Mouse (Mus musculus): ENCODE results near the gene Hoxc11. TPM values are rescaled to one million over a fixed set of nuclear protein-coding genes. Genes with fewer than 3 reads are reported as not detected.

Hoxc11 gene
- polyA plus RNA-seq, 1 experiment from 2014 or later = not detected

DNA sequence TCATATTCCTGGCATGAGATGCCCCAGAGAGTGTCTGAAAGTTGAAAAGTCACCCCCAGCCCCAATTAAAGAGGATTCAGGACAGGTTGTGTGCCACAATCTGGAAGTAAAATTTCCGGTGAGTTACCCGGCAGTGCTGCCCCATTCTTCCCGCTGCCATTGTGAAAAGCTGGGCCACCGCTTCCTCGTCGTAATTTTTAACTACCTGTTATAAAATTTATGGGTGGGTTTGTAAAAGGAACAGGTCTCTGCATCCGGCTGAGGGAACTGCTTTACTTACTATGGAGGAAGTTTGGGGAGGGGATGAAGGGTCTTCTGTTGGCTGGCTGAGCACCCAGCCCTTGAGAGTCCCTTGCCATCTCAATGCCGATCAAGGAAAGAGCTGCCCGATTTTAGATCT, 42.3 kb downstream of the Hoxc11 start:
- Histone ChIP-seq H3K27ac (replicated peaks) (no peak overlapping the region), H3K36me3 (no peaks in the 10 kb centered on the region), H3K9ac (replicated peaks) (no peak overlapping the region), H3K4me1 (peaks cover 8% of the 10 kb centered on the region), H3K4me2 (replicated peaks) (no peak overlapping the region), H3K4me3 (no peak overlapping the region), H3K9me3 (no peaks in the 10 kb centered on the region), H3K27me3 (peaks cover 98% of the 10 kb centered on the region)
- ATAC-seq (ENCODE audit: low FRiP score, low read depth) = no peak
- 2% methylated on average over 9 of the region's 9 CpGs for WGBS

GRCm38 (mm10) chr15:102997431-102997830, 43.2 kb downstream of the Hoxc11 start:
- 0% methylated on average over 3 of the region's 3 CpGs for WGBS
- Histone ChIP-seq H3K9ac (replicated peaks) (no peak overlapping the region), H3K9me3 (no peaks in the 10 kb centered on the region), H3K27me3 (peaks cover 98% of the 10 kb centered on the region), H3K4me2 (replicated peaks) (no peak overlapping the region), H3K27ac (replicated peaks) (no peak overlapping the region), H3K36me3 (no peaks in the 10 kb centered on the region), H3K4me1 (peaks cover 8% of the 10 kb centered on the region), H3K4me3 (no peak overlapping the region)
- no peak for ATAC-seq (ENCODE audit: low FRiP score, low read depth)

- Histone ChIP-seq H3K27ac (replicated peaks) (no peak within 1 kb of the TSS), H3K4me3 (peak within 1 kb of the TSS; percentile 35), H3K4me2 (replicated peaks) (peak within 1 kb of the TSS; percentile 46), H3K9me3 (no peaks in the 10 kb centered on the region), H3K9ac (replicated peaks) (no peak within 1 kb of the TSS), H3K27me3 (peaks cover 98% of the 10 kb centered on the region), H3K36me3 (no peaks in the 10 kb centered on the region), H3K4me1 (peaks cover 8% of the 10 kb centered on the region)
- no peak for ATAC-seq (ENCODE audit: low FRiP score, low read depth)
- WGBS = 2% methylated on average over 19 of the region's 19 CpGs
Observed at GRCm38 (mm10) chr15:102997939-102998355, 43.7 kb downstream of the Hoxc11 start, which contains the start of gene Hoxc6. TSS of gene Hoxc6 (plus strand) at chr15:102998257.

DNA sequence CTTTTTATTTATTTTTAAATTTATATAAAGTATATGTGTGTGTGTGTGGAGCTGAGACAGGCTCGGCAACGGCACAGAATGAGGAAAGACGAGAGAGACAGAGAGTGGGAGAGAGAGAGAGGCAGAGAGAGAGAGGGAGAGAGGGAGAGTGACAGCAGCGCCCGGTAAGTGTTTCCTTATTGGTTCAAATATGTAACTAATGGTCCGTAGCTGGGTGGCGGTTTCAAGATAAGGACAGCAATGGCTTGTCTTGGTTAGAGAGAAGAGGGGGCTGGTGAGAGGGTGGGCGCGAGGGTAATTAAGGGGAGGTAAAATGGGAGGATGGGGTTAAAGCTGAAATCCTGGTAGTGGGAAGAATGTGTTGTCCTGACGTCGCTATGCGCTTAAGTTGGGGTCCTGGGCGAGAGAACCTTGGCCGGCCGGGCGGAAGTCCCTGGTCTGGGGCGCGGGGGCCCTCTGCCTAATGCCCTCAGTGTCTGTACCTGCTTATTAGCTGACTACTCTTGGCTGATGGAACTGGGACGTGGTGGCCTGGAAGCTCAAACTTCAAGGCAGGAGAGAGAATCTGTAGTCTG, 44.5 kb downstream of the Hoxc11 start:
- Histone ChIP-seq H3K9me3 (no peaks in the 10 kb centered on the region), H3K9ac (replicated peaks) (no peak overlapping the region), H3K36me3 (no peaks in the 10 kb centered on the region), H3K4me1 (peaks cover 8% of the 10 kb centered on the region), H3K27ac (replicated peaks) (no peak overlapping the region), H3K4me3 (peak overlapping the region; percentile 35; the same call in 1 of the 2 replicates), H3K27me3 (peaks cover 98% of the 10 kb centered on the region), H3K4me2 (replicated peaks) (peak overlapping the region; percentile 46)
- ATAC-seq (ENCODE audit: low FRiP score, low read depth) = no peak
- 1% methylated on average over 19 of the region's 19 CpGs for WGBS

DNA sequence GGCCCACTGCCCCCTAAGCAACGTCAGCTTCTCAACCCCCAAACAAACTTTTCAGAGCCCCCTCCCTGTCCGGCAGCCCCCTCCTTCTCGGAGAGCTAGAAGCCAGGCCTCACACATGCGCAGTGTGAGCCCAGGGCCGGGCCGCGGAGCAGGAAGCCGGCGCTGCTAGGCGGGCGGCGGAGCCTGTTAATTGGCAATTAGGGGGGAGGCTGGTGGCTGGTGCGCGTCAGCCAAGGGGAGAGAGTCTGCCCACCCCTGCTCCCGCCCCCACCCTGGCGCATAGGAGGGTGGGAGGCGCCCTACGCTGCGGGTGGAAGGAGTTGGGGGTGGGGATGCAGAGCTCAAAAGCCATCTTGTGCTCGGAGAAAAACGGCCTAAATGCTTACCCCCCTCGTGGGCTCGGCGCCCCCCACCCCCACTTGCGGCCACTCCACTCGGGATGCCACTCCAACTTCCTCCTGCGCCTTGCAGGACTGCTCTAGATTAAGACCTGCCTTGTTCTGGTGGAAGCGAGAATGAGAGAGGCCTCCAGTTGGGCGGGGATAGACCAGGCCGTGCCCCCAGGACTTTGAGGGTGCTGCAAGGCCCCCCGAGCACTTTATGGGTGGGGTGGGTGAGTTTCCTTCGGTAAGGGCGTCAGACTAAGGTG, 45.1 kb downstream of the Hoxc11 start:
- 1% methylated on average over 32 of the region's 33 CpGs for WGBS
- H3K27me3 ChIP-seq = peaks cover 99% of the 10 kb centered on the region
- H3K4me2 ChIP-seq (replicated peaks) = peak overlapping the region; percentile 46
- H3K9me3 ChIP-seq = no peaks in the 10 kb centered on the region
- H3K9ac ChIP-seq (replicated peaks) = peak overlapping the region; percentile 34; the same call in 1 of the 2 replicates
- no peak overlapping the region for H3K27ac ChIP-seq (replicated peaks)
- H3K36me3 ChIP-seq = no peaks in the 10 kb centered on the region
- H3K4me3 ChIP-seq = peak overlapping the region; percentile 35
- peaks cover 8% of the 10 kb centered on the region for H3K4me1 ChIP-seq
- peak; percentile 41; the same call in 1 of the 2 replicates for ATAC-seq (ENCODE audit: low FRiP score, low read depth)

DNA sequence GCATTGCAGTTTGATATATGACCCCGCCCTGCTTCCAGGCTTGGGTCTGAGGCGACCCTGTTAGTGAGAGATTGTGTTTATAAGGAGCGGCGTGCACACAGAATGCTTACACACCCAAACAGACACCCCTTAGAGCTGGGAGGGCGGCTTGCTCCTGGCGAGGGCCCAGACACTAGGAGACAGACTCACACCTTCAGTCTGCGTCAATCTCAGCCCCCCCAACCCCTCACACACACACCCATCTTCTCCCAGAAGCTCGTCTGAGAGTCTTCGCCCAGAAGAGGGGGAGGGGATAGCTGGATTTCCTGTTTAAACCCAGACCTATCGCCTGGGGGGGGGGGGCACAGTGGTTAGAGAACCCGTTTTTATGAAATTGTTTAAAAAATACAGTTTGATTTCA, 45.7 kb downstream of the Hoxc11 start:
- H3K27me3 ChIP-seq = peaks cover 99% of the 10 kb centered on the region
- H3K9ac ChIP-seq (replicated peaks) = no peak overlapping the region
- H3K4me1 ChIP-seq = peaks cover 8% of the 10 kb centered on the region
- no peaks in the 10 kb centered on the region for H3K9me3 ChIP-seq
- H3K4me2 ChIP-seq (replicated peaks) = no peak overlapping the region
- no peak overlapping the region for H3K4me3 ChIP-seq
- WGBS = under 1% methylated on average over 9 of the region's 11 CpGs
- ATAC-seq (ENCODE audit: low FRiP score, low read depth) = no peak
- no peaks in the 10 kb centered on the region for H3K36me3 ChIP-seq
- H3K27ac ChIP-seq (replicated peaks) = no peak overlapping the region

GRCm38 (mm10) chr15:103000501-103000901, 46.3 kb downstream of the Hoxc11 start:
- Histone ChIP-seq H3K36me3 (no peaks in the 10 kb centered on the region), H3K4me3 (no peak overlapping the region), H3K27me3 (peaks cover 99% of the 10 kb centered on the region), H3K9ac (replicated peaks) (no peak overlapping the region), H3K4me1 (peaks cover 8% of the 10 kb centered on the region), H3K27ac (replicated peaks) (no peak overlapping the region), H3K4me2 (replicated peaks) (no peak overlapping the region), H3K9me3 (no peaks in the 10 kb centered on the region)
- WGBS = under 1% methylated on average over 24 of the region's 24 CpGs
- no peak for ATAC-seq (ENCODE audit: low FRiP score, low read depth)

GRCm38 (mm10) chr15:103001370-103001769, 47.1 kb downstream of the Hoxc11 start:
- H3K9me3 ChIP-seq = no peaks in the 10 kb centered on the region
- no peak for ATAC-seq (ENCODE audit: low FRiP score, low read depth)
- H3K27ac ChIP-seq (replicated peaks) = no peak overlapping the region
- H3K27me3 ChIP-seq = peaks cover 99% of the 10 kb centered on the region
- WGBS = 0% methylated on average over 2 of the region's 2 CpGs
- no peak overlapping the region for H3K4me3 ChIP-seq
- H3K9ac ChIP-seq (replicated peaks) = no peak overlapping the region
- no peaks in the 10 kb centered on the region for H3K36me3 ChIP-seq
- no peak overlapping the region for H3K4me2 ChIP-seq (replicated peaks)
- H3K4me1 ChIP-seq = peaks cover 8% of the 10 kb centered on the region

GRCm38 (mm10) chr15:103002156-103002555, 47.9 kb downstream of the Hoxc11 start:
- Histone ChIP-seq H3K27me3 (peaks cover 99% of the 10 kb centered on the region), H3K9me3 (no peaks in the 10 kb centered on the region), H3K9ac (replicated peaks) (no peak overlapping the region), H3K4me2 (replicated peaks) (no peak overlapping the region), H3K4me1 (peaks cover 8% of the 10 kb centered on the region), H3K27ac (replicated peaks) (no peak overlapping the region), H3K36me3 (no peaks in the 10 kb centered on the region), H3K4me3 (no peak overlapping the region)
- WGBS = 6% methylated on average over 4 of the region's 4 CpGs
- no peak for ATAC-seq (ENCODE audit: low FRiP score, low read depth)

GRCm38 (mm10) chr15:103002821-103003448, 48.7 kb downstream of the Hoxc11 start:
- peaks cover 8% of the 10 kb centered on the region for H3K4me1 ChIP-seq
- no peak overlapping the region for H3K4me3 ChIP-seq
- no peak overlapping the region for H3K4me2 ChIP-seq (replicated peaks)
- no peaks in the 10 kb centered on the region for H3K36me3 ChIP-seq
- peaks cover 99% of the 10 kb centered on the region for H3K27me3 ChIP-seq
- no peak overlapping the region for H3K9ac ChIP-seq (replicated peaks)
- 2% methylated on average over 13 of the region's 13 CpGs for WGBS
- ATAC-seq (ENCODE audit: low FRiP score, low read depth) = no peak
- no peak overlapping the region for H3K27ac ChIP-seq (replicated peaks)
- no peaks in the 10 kb centered on the region for H3K9me3 ChIP-seq

GRCm38 (mm10) chr15:103005308-103005707, 51.1 kb downstream of the Hoxc11 start:
- H3K27me3 ChIP-seq = peaks cover 99% of the 10 kb centered on the region
- no peak overlapping the region for H3K9ac ChIP-seq (replicated peaks)
- ATAC-seq (ENCODE audit: low FRiP score, low read depth) = no peak
- no peak overlapping the region for H3K4me3 ChIP-seq
- peaks cover 3% of the 10 kb centered on the region; the same call in 1 of the 2 replicates for H3K4me1 ChIP-seq
- no peak overlapping the region for H3K27ac ChIP-seq (replicated peaks)
- under 1% methylated on average over 17 of the region's 17 CpGs for WGBS
- no peaks in the 10 kb centered on the region for H3K36me3 ChIP-seq
- H3K9me3 ChIP-seq = no peaks in the 10 kb centered on the region
- H3K4me2 ChIP-seq (replicated peaks) = no peak overlapping the region

GRCm38 (mm10) chr15:103005797-103006196, 51.6 kb downstream of the Hoxc11 start:
- no peak overlapping the region for H3K27ac ChIP-seq (replicated peaks)
- H3K36me3 ChIP-seq = no peaks in the 10 kb centered on the region
- H3K27me3 ChIP-seq = peaks cover 99% of the 10 kb centered on the region
- no peak overlapping the region for H3K4me3 ChIP-seq
- ATAC-seq (ENCODE audit: low FRiP score, low read depth) = no peak
- no peaks in the 10 kb centered on the region for H3K4me1 ChIP-seq
- no peak overlapping the region for H3K9ac ChIP-seq (replicated peaks)
- H3K4me2 ChIP-seq (replicated peaks) = no peak overlapping the region
- WGBS = 2% methylated on average over 5 of the region's 5 CpGs
- no peaks in the 10 kb centered on the region for H3K9me3 ChIP-seq

Data from midbrain, embryonic 12.5 days (tissue).